Mouse (Mus musculus) frontal cortex, adult (tissue): Measurements from ENCODE around the gene Ccdc194.

Experiments used
- ATAC-seq: cut with Nextera tagmentation; 2 replicates; pipeline ENCODE4 v1.9.2; 2017; ENCODE audit warnings: mild to moderate bottlenecking, moderate library complexity, mixed read lengths; ENCODE audit not compliant: low TSS enrichment

Ccdc194 gene

DNA sequence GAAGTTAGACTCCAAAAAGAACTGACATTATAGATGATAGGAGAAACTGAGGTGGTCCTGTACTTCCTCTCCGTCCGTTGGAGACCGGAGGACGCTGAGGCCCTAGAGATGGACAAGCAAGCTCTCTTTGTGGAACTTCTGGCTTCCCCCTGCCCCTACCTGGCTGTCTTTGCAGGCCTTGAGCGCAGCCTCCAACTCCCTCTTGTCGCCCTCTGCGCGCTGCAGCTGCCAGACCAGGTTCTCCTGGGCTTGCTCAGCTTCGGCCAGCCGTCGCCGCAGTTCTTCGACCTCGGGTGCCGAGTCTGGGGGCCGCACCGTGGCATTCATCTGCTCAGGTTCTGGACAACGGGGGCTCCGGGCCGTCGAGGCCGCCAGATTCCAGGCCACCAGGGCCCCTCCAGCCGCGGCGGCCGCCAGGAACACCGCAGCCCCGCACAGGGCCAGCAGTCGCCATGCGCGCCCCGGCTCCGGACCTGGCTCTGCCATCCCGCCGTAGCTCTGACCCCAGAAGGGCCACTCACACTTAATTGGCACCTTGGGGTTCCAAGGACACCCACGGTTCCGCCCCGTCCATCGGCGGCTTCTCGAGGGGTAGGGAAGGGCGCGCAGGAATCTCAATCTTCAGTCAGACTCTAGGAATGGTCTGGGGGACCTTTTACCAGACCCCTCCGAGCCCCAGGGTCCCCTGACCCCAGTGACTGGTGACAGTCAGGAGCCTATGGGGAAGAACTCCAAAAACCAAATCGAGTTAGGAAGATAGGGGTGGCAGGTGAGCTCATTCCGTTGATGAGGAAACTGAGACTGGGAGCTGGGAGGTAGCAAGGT is at the start of gene Ccdc194:
Ccdc194 (minus strand) TSS at position 486 of the 825 bp plus-strand sequence.
- ATAC-seq = no peak

DNA sequence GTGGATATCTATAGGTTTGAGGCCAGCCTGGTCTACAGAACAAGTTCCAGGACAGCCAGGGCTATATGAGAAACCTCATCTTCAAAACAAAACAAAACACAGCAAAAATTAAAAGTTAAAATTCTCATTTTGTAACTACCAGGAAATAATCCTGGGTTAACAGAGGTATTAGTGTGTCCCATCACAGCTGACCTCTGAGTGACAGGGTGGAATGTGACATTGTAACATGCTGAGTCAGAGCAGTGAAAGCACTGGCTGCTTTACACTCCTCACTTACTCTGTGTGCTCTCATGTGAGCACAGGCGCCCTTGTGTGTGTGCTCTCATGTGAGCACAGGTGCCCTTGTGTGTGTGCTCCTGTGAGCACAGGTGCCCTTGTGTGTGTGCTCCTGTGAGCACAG is 49.5 kb upstream of the Ccdc194 start:
- no peak for ATAC-seq

DNA sequence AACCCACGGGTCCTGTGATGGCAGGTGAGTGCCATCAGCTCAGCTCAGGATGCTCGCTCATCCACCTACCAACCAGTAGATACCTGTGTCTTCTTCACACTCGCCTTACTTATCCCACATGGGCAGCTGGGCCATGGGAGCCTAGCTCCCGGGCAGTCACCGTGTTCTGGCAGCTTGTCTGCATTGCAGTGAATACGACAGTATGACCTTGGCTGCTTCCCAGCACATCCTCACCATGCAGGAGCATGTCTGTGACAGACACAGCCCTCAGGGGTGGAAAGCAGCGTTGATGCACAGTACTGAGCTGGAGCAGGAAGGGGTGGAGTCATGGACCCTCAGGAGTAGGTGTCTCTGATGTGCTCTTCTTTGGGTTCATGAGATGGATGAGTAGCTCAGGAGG is 48.9 kb upstream of the Ccdc194 start:
- no peak for ATAC-seq

DNA sequence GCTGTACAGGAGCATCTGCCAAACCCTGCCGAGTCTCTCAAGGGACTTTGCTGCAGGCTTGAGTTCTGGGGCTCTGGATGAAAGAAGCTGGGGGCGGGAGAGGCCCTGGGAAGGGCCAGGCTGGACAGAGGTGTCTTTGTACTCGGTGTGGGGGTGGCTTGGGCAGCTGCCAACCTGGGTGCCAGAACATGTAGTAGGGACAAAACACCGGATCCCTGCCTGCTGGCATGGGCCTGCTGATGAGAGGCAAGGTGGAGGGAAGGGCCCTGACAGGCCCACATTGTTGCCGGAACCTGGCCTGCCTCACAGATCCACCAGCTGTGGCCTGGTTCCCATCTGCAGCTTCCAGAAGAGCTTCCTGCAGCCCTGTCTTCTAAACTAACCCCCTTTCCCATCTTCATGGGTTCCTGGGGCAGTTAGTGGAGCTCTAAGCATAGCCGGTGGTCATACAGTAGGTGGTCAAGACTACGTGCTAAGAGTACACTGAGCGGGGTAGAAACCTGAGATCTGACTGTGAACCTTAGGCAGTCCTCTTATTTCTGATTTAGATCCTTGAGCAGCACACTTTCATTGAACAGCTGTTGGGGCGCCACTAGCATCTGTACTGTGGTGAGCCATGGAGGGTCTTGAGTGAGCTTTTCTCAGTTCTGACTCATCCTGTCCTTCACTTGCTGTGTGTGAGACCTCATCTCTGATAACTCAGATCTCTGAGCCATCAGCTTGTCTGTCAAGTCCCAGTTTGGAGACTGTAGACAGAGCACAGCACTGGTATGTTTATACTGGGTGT is 47.5 kb upstream of the Ccdc194 start:
- ATAC-seq = peak; percentile 13

DNA sequence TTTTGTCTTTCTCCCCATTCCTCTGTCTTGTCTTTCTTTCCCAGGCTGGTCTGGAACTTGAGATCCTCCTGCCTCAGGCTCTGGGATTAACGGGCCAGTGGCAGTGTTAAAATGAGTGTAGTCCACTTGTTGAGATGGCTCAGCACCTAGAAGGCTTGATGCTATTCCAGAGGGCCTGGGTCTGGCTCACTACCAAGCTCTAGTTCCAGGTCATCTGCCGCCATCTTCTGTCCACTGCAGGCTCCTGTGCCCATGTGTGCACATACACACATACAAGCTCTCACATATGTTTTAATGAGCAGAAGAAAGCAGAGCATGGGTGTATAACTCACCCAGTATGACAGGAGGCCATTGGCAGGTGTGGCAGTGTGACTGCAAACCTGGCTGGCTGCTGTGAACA is 46.6 kb upstream of the Ccdc194 start:
- ATAC-seq = no peak

DNA sequence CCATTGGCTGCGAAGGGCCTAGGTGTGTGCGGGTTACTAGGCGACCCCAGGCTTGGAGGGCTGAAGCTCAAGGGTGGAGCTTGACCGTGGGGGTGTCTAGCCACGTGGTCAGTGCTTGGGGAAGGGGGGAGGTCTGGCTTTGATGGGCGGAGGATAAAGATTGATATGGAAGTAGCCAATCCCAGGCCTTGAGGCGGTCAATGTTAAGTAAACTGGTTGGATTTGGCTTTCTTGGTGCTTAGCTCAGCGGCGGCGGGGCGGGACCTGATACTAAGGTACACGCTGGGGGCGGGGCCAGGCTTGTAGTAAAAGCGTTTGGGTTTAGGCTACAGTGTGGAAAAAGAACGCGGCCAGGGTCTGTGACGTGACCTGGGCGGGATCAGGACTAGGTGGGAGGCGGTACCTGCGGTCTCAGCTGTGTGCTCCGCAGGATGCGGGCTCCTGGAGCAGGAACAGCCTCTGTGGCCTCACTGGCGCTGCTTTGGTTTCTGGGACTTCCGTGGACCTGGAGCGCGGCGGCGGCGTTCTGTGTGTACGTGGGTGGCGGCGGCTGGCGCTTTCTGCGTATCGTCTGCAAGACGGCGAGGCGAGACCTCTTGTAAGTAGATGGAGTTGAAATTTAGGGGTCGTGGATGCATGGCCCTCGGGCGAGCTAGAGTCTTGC is 44.9 kb upstream of the Ccdc194 start:
- ATAC-seq = peak; percentile 74

DNA sequence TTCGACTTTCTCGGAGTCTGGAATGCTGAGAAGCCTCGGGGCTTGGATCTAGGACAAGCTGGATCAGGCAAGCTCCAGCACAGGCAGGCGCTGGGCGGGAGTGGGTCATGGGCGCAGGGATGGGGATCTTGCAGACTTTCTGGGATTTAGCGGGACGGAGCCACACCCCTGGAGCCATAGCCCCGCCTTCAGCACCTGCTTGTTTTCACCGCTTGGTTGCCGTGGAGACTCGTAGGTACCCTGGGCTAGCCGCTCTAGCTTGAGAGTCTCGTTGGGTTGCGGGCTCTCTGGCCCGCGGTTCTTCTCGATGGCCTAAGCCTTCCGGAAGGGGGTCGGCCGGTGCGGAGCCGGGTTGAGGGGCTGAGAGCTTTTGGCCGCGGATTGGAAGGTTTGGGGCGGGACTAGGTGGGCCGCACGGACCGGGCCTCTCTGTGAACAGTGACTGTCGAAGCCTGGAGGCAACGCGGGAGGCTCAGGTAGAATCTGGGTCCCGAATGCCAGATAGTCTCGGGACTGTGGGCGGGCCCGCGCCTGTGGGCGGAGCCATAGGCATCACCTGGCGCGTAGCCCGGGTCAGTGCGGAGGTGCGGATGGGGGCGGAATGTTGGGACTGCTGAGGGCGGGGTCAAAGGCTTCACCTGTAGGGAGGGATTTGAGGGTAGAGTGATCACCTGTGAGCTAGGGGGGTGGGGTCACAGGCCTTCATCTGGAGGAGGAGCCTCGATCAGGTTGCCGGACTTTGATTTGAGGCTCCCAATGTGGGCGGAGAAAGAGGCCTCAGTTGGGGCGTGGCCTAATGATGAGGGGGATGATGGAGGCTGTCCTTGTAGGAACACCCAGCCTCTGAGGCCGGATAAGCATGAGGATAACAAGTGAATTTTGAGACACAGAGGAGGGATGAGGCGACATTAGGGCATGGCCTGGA is 44.1 kb upstream of the Ccdc194 start:
- ATAC-seq = peak; percentile 62

DNA sequence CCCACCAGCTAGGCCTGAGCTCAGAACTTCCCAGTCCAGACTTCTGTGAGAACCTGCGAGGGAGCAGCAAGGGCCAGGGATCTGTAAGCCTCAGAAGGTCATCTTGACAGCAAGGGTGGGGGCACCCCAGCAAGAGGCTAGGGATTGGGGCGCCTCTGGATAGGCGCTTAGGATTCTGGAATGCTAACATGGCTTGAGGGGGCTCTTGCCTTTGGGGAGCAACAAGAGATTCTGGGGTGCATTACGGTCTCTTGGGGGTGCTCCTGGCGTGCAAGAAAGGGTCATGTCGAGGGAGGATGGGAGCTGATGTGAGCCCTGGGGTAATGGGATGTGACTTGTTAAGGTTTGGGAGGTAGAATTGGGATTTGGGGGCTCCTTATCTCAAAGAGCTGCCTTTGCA is 43.4 kb upstream of the Ccdc194 start:
- ATAC-seq = no peak

DNA sequence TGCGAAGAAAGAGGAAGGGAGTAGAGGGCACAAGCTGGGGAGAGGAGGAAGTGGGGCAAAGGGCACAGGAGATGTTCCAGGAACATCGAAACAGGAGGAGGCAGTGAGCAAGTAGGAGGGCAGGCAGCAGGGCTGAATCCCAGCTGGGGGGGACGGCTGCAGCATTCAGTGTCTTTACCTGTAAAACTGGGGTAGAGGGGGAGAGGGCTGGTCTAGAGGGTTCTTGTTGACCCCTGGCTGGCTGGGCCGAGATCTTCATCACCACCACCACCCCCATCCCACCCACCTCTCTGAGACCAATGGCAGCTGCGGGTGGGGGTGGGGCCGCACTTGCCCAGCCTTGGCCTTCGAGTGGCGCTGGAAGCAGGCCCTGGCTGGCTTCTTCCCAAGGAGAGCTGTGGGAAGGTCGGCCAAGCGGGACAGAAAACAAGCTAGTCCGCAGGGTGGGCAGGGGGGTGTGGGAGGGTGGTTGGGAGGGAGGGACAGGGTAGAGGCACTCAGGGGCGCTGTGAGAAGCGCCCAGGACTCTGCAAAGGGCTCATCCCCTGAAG is 43.0 kb upstream of the Ccdc194 start, which contains the start of gene Slc27a1:
Slc27a1 (plus strand) TSS at position 496 of the 551 bp plus-strand sequence.
- no peak for ATAC-seq

DNA sequence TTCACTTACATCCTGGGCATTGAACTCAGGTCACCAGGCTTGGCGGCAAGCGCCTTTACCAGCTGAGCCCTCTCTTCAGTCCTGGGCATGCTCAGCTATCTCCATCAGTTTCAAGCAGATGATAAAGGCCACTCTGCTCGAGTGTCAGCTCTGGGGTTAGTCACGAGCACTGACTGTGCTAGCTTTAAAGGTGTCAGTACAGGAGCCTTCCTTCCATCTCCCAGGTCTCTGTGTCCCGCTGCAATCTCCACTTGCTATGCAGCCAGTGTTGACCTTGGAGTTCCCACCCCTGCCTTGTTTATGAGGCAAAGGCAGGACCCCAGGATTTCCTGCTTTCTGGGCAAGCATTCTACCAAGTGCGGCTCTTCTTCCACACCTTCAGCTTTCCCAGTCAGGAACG is 42.1 kb upstream of the Ccdc194 start:
- no peak for ATAC-seq

DNA sequence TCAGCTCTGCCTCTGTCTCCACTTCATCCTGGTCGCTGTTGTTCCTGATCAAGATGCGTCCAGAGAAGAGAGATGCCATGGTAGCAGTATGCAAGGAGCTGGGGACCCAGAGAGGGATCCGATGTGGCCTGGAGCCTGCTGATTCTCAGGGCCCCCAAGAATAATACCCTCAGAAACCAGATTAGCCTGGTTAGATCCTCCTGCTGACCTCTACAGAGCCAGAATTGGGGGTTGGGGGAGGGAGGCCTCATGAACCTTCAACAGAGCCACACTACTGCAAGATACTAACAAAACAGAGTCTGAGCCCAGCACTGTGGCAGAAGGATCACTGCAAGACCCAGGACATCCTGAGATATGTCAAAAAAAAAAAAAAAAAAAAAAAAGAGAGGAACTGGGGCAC is 41.0 kb upstream of the Ccdc194 start, which contains the start of gene Nxnl1:
Nxnl1 (minus strand) TSS at position 101 of the 400 bp plus-strand sequence.
- no peak for ATAC-seq

DNA sequence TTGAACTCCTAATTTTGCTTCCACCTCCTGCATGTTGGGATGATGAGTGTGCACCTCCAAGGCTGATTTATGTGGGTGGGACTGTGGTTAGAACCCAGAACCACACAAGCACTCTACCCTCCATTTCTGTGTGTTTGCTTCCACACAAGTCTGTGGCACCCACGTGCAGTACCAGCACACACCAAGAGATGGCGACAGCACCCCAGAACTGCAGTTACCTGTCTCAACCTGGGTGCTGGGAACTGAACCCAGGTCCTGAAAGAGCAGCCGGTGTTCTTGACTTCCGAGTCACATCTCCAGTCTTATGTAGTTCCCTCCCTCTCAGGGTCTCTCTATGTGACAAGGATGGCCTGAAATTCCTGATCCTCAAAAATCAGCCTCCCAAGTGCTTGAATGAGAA is 38.5 kb upstream of the Ccdc194 start:
- ATAC-seq = no peak

DNA sequence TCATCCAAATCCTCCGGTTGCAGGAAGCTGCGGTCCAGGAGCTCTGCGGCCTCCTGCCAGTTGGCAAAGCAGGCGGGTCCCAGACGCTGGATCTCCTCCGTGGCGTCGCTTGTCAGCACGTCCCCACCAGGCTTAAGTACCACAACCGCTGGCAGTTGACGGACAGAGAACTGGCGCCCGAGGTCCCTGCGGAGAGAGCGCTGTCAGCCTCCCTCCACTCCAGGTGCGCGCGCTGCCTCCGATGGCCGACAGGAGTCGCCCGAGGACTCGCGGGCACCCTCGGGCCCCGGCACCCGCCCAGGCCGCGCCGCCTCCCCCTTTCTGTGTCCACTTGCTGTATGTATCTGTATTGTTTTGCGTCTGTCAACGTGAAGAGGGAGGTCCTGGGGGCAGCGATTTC is 37.2 kb upstream of the Ccdc194 start:
- peak; percentile 72 for ATAC-seq

DNA sequence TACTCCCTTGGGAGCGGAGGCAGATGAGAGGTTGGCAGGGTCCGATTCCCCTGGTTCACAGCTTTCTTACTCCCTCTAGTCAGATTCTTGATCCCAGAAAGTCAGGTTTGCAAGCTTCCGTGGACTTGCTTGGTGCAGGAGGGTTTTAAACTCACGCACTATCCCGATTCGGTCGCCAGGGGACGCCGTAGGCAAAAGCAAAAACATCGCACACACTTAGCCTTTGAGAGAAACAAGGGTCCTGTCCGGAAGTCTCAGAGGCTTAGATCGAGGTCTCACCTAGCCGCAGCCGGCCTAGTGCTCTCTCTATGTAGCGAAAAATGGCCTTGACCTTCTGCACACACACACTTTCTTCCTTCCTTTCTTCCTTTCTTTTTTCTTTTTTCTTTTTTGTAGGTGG is 35.9 kb upstream of the Ccdc194 start:
- peak; percentile 72 for ATAC-seq

DNA sequence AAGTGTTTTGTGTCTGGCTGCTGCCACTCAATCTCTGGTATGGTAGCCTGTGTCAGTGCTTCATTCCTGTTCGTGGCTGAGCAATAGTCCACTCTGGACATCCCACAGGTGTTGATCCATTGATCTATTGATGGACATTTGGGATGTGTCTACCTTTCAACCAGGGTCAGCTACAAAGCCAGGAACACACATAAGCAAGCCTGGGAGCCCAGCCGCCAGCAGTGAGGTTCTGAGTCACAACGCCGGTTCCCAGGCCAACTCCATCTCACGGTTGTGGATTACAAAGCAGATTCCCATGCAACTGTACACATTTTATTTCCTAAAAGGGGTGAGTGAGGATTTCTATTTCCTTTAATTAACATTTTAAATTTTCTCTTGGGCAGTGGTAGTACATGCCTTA is 35.3 kb upstream of the Ccdc194 start:
- no peak for ATAC-seq

DNA sequence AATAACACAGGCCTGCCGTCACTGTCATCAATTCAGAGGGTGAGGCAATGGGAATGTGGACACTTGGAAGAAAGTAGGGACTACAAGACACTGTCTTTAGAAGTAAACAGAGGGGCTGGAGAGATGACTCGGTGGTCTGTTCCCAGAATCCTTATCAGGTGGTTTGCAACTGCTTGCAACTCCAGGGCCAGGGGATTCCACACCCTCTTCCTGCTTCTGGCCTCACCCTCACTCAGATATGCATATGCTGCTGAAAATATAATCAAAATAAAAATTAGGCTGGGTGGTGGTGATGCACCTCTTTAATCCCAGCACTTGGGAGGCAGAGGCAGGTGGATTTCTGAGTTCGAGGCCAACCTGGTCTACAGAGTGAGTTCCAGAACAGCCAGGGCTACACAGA is 34.6 kb upstream of the Ccdc194 start:
- ATAC-seq = no peak

DNA sequence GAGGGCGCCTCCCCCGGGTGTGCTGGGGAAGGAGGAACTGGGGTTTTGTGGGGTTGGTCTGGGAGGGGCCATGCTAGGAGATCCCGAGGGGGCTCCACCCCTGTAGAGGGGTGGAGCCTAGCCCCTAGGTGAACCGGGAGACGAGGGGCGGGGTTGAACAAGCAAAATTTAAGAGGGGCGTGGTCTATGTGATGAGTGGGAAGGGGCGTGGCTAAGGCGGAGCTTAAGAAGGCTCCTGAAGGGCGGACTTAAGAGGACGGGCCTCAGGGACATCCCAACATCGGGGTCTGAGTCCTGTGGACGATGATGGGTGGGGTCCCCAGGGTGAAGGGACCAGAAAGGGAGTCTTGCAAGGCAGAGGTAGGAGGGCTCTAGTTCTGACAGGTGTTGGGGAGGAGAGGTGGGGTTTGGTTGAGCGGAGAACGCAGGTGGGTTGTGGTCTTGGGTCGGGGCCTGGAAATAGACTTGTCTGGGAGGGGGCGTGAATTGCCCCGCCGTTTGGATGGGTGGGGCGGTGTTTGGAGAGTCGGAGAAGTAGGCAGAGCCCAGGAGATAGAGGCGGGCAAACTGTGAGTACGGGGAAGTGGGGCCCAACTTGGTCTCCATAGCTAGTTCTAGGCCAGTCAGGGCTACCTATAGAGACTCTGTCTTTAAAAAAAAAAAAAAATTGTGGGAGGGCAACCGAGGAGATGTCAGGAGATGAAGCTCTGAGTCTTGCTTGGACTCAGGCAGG is 33.6 kb upstream of the Ccdc194 start:
- no peak for ATAC-seq

DNA sequence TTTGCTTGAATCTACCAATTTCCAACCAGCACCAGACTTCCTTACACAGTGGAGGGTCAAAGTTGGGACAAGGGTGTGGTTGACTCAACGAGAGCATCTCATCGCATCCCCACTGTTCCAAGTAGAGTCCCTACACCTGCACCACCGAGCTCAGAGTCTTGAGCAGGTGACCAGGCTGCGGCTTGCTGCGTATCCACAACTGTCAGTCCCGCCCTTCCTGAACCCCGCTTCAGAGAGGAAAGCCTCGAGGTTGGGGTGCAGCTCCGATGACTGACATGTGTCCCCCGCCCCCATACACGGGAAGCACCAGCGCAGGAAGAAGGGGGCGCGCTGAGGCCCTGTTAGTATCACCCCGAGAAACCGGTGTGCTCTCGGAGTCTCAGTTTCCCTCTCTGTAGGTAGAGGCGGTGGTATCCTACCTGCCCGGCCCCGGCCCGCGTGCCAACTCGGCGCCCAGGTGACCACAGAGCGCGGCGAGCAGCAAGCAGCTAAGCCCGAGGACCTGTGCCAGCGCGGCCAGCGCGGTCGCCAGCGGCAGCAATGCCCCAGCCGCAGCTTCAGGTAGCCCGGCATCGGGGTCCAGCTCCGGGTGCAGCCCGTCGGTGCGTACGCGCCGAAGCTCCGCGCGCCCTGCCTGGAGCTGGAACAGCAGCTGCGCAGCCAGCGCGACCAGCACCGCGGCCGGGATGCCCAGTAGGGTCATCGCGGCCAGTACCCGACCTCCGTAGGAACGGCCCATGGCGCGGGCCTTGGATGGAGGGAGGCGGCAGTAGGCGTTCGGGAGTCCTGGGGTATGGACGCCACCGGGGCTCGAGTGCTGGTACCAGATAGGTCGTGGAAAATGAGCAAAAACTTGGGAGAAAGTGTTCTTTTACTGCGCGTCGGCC is 32.8 kb upstream of the Ccdc194 start, which contains the start of gene Tmem221:
Tmem221 (minus strand) TSS at position 801 of the 887 bp plus-strand sequence.
- ATAC-seq = no peak

DNA sequence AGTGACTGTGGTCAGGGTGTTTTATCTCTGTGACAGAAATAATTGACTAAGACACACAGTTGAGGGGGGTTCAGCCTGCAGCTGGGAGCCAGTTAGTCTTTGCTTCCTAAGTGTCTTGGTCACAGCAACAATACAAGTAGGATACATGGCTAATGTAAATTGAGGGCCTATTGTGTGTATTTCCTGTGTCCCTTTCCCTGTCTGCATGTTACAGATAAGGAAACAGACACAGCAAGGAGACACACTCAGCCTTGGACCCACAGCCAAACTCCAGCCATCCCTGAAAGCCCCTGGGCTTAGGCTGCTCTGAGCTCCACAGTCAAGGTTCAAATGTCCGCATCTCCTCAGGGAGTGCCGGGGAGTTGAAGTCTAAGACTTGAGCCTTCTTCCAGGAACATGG is 29.1 kb upstream of the Ccdc194 start:
- no peak for ATAC-seq
